Mouse (Mus musculus) intestine, embryonic 14.5 days (tissue): Measurements from ENCODE around the gene Ccl24. TPM values are rescaled to one million over a fixed set of nuclear protein-coding genes. Genes with fewer than 3 reads are reported as not detected.

ENCODE experiments used
- ATAC-seq: fragments of 200-750 bp; cut with Nextera tagmentation; replicated peaks from 2 replicates; pipeline ENCODE4 v1.8.0; 2017; ENCODE audit warnings: low read depth, moderate number of reproducible peaks, moderate TSS enrichment, moderate library complexity; ENCODE audit not compliant: low FRiP score, low TSS enrichment
- DNase-seq: peaks from one replicate; pipeline ENCODE4 v3.0.0-alpha.2; 2018; ENCODE audit warnings: low spot score
- H3K27ac ChIP-seq: fragments of 300-500 bp; sonication (generic); 2 replicates; pipeline ENCODE4 v1.5.1; 2014; ENCODE audit warnings: low read depth, mild to moderate bottlenecking, control low read depth
- H3K27me3 ChIP-seq: fragments of 300-500 bp; sonication (generic); replicated peaks from 2 replicates; pipeline ENCODE4 v1.6.1; 2014; ENCODE audit warnings: low read length, control low read depth; ENCODE audit not compliant: control insufficient read depth, insufficient read depth
- H3K36me3 ChIP-seq: fragments of 300-500 bp; sonication (generic); 2 replicates; pipeline ENCODE4 v1.6.1; 2014; ENCODE audit warnings: low read length, control low read depth; ENCODE audit not compliant: control insufficient read depth, insufficient read depth
- H3K4me1 ChIP-seq: fragments of 300-500 bp; sonication (generic); replicated peaks from 2 replicates; pipeline ENCODE4 v1.6.1; 2014; ENCODE audit warnings: low read length, control low read depth, mixed read lengths; ENCODE audit not compliant: control insufficient read depth, insufficient read depth
- H3K4me2 ChIP-seq: fragments of 300-500 bp; sonication (generic); 2 replicates; pipeline ENCODE4 v1.6.1; 2014; ENCODE audit warnings: low read length
- H3K4me3 ChIP-seq: fragments of 300-500 bp; sonication (generic); 2 replicates; pipeline ENCODE4 v1.5.1; 2014; ENCODE audit warnings: low read depth, low read length, control low read depth, mixed read lengths
- H3K9ac ChIP-seq: fragments of 300-500 bp; sonication (generic); 2 replicates; pipeline ENCODE4 v1.6.1; 2014; ENCODE audit warnings: mild to moderate bottlenecking, low read length
- H3K9me3 ChIP-seq: fragments of 300-500 bp; sonication (generic); 2 replicates; pipeline ENCODE4 v1.6.1; 2016; ENCODE audit warnings: low read length, control low read depth; ENCODE audit not compliant: control insufficient read depth
- WGBS: fragments of 180-500 bp; shearing (Covaris S2); extraction: QIAGEN DNeasy Blood & Tissue Kit; methylation state at CpG from one replicate; pipeline ENCODE4 v1.1.7; 2014; 5-methylcytosine and 5-hydroxymethylcytosine counted together
- polyA plus RNA-seq: library from polyadenylated mRNA; unstranded; fragments of >200 nt; fragmentation: Nextera tagmentation; extraction: Ambion mirVana; gene quantifications from 2 replicates; pipeline ENCODE4 v1.2.1, GENCODE M21; 2014

Ccl24 gene
- polyA plus RNA-seq, 1 experiment from 2014 or later = 13.0 TPM

- 86% methylated on average over 4 of the region's 4 CpGs for WGBS
- Histone ChIP-seq H3K36me3 (no peaks in the 10 kb centered on the region), H3K9ac (no peak overlapping the region), H3K4me2 (no peak overlapping the region), H3K4me3 (no peak overlapping the region), H3K27ac (no peak overlapping the region), H3K27me3 (no peaks in the 10 kb centered on the region), H3K4me1 (no peaks in the 10 kb centered on the region), H3K9me3 (peaks cover 2% of the 10 kb centered on the region; the same call in 1 of the 2 replicates)
- ATAC-seq = no peak
- no peak for DNase-seq
Measured at GRCm38 (mm10) chr5:135587764-135588163, 14.9 kb upstream of the Ccl24 start.

GRCm38 (mm10) chr5:135585691-135586090 is 12.8 kb upstream of the Ccl24 start:
- Histone ChIP-seq H3K4me3 (no peak overlapping the region), H3K27ac (no peak overlapping the region), H3K4me2 (no peak overlapping the region), H3K36me3 (no peaks in the 10 kb centered on the region), H3K4me1 (no peaks in the 10 kb centered on the region), H3K9me3 (no peaks in the 10 kb centered on the region; the same call in 1 of the 2 replicates), H3K9ac (no peak overlapping the region), H3K27me3 (no peaks in the 10 kb centered on the region)
- 86% methylated on average over 8 of the region's 8 CpGs for WGBS
- no peak for DNase-seq
- no peak for ATAC-seq

GRCm38 (mm10) chr5:135582330-135582729 is 9.5 kb upstream of the Ccl24 start:
- ATAC-seq (no peak), DNase-seq (no peak)
- Histone ChIP-seq H3K9me3 (no peaks in the 10 kb centered on the region), H3K9ac (no peak overlapping the region), H3K4me1 (no peaks in the 10 kb centered on the region), H3K36me3 (no peaks in the 10 kb centered on the region), H3K27me3 (no peaks in the 10 kb centered on the region), H3K4me3 (no peak overlapping the region), H3K27ac (no peak overlapping the region), H3K4me2 (no peak overlapping the region)
- WGBS = 83% methylated on average over 4 of the region's 4 CpGs

- H3K36me3 ChIP-seq = no peaks in the 10 kb centered on the region
- WGBS = 87% methylated on average over 10 of the region's 10 CpGs
- no peak for ATAC-seq
Measured at GRCm38 (mm10) chr5:135579331-135579751, 6.5 kb upstream of the Ccl24 start.

GRCm38 (mm10) chr5:135576055-135576454 is 3.2 kb upstream of the Ccl24 start:
- H3K9ac ChIP-seq = no peak overlapping the region
- no peak overlapping the region for H3K4me2 ChIP-seq
- H3K27me3 ChIP-seq = no peaks in the 10 kb centered on the region
- no peaks in the 10 kb centered on the region for H3K9me3 ChIP-seq
- DNase-seq (no peak), ATAC-seq (no peak)
- 68% methylated on average over 4 of the region's 4 CpGs for WGBS
- no peaks in the 10 kb centered on the region for H3K4me1 ChIP-seq
- no peak overlapping the region for H3K4me3 ChIP-seq
- H3K27ac ChIP-seq = no peak overlapping the region
- no peaks in the 10 kb centered on the region for H3K36me3 ChIP-seq

More at GRCm38 (mm10) chr5:135579331-135579751, 6.5 kb upstream of the Ccl24 start:
- H3K27me3 ChIP-seq = no peaks in the 10 kb centered on the region
- no peak overlapping the region for H3K9ac ChIP-seq
- no peak overlapping the region for H3K4me2 ChIP-seq
- H3K27ac ChIP-seq = no peak overlapping the region
- no peak overlapping the region for H3K4me3 ChIP-seq
- no peaks in the 10 kb centered on the region for H3K4me1 ChIP-seq
- H3K9me3 ChIP-seq = no peaks in the 10 kb centered on the region
- DNase-seq = no peak

- no peaks in the 10 kb centered on the region for H3K4me1 ChIP-seq
- ATAC-seq = no peak
- H3K27me3 ChIP-seq = no peaks in the 10 kb centered on the region
- H3K9me3 ChIP-seq = no peaks in the 10 kb centered on the region
- no peak overlapping the region for H3K4me3 ChIP-seq
- no peak for DNase-seq
- H3K4me2 ChIP-seq = no peak overlapping the region
- 66% methylated on average over 6 of the region's 6 CpGs for WGBS
- no peak overlapping the region for H3K27ac ChIP-seq
- H3K9ac ChIP-seq = no peak overlapping the region
- no peaks in the 10 kb centered on the region for H3K36me3 ChIP-seq
Measured at GRCm38 (mm10) chr5:135568698-135569097, 4.2 kb downstream of the Ccl24 start.

- Histone ChIP-seq H3K27me3 (no peaks in the 10 kb centered on the region), H3K36me3 (no peaks in the 10 kb centered on the region), H3K4me2 (no peak overlapping the region), H3K4me1 (no peaks in the 10 kb centered on the region), H3K4me3 (no peak overlapping the region), H3K9me3 (no peaks in the 10 kb centered on the region), H3K27ac (no peak overlapping the region), H3K9ac (no peak overlapping the region)
- 88% methylated on average over 6 of the region's 6 CpGs for WGBS
- ATAC-seq = no peak
- DNase-seq = no peak
Measured at GRCm38 (mm10) chr5:135567556-135568265, 5.1 kb downstream of the Ccl24 start.

- no peak within 1 kb of the TSS for H3K27ac ChIP-seq
- H3K9ac ChIP-seq = no peak within 1 kb of the TSS
- H3K4me1 ChIP-seq = no peaks in the 10 kb centered on the region
- no peak within 1 kb of the TSS for H3K4me3 ChIP-seq
- no peaks in the 10 kb centered on the region for H3K36me3 ChIP-seq
- no peaks in the 10 kb centered on the region for H3K9me3 ChIP-seq
- 75% methylated on average over 3 of the region's 3 CpGs for whole genome bisulfite sequencing
- no peak within 1 kb of the TSS for H3K4me2 ChIP-seq
- no peak for ATAC-seq
- no peaks in the 10 kb centered on the region for H3K27me3 ChIP-seq
- no peak for DNase-seq
Measured at GRCm38 (mm10) chr5:135563469-135563868, 9.4 kb downstream of the Ccl24 start, which contains the start of gene Ccl26. TSS of gene Ccl26 (minus strand) at chr5:135563569.

- Histone ChIP-seq H3K36me3 (no peaks in the 10 kb centered on the region), H3K27me3 (no peaks in the 10 kb centered on the region), H3K27ac (no peak overlapping the region), H3K4me1 (no peaks in the 10 kb centered on the region), H3K4me3 (no peak overlapping the region), H3K4me2 (no peak overlapping the region), H3K9me3 (no peaks in the 10 kb centered on the region), H3K9ac (no peak overlapping the region)
- ATAC-seq (no peak), DNase-seq (no peak)
- WGBS = 65% methylated on average over 3 of the region's 3 CpGs
Measured at GRCm38 (mm10) chr5:135557671-135558070, 15.2 kb downstream of the Ccl24 start.
